Comparison of ENCODE assay signal across 8 mouse cellular contexts in genomic region chr8:85840657-85841488, GRCm38 (mm10). TPM values are rescaled to one million over a fixed set of nuclear protein-coding genes. Genes with fewer than 3 reads are reported as not detected.
DNase-seq lines count a peak whose midpoint lies in the region; ATAC-seq and TF ChIP-seq lines count a peak whose summit lies in the region.

TSS of gene Itfg1 (minus strand) at chr8:85840921.
TSS of gene Phkb (plus strand) at chr8:85840959.

- DNase-seq in G1E (ENCODE audit: low spot score), result peak; percentile 67
- peak; percentile 83 to 93 for DNase-seq in cerebellum, adult 18-20 months
- DNase-seq in forebrain, postnatal 0 days, result peak; percentile 93
- peak; percentile 93 for DNase-seq in heart, postnatal 4 days
- peak; percentile 75 to 85 for DNase-seq in layer of hippocampus, adult 8-10 months (ENCODE audit: low spot score in 2 of 2)
- DNase-seq in ovary, adult 18-20 months (ENCODE audit: low spot score), result peak; percentile 81
- peak; percentile 89 for DNase-seq in thymus, postnatal 0 days (ENCODE audit: low spot score)

- H3K36me3 ChIP-seq in G1E (replicated peaks), result peaks cover 11% of the 10 kb centered on the region
- H3K36me3 ChIP-seq in forebrain, postnatal 0 days (ENCODE audit: insufficient read depth), result 0 out of 2 replicates have a peak, but pooled peaks cover under 1% of the 10 kb centered on the region
- H3K36me3 ChIP-seq in lung, embryonic 15.5 days, result peaks cover 4% of the 10 kb centered on the region; the same call in 1 of the 2 replicates

- WGBS in forebrain, postnatal 0 days, result 3% methylated on average over 52 of the region's 54 CpGs
- under 1% methylated on average over 54 of the region's 54 CpGs for WGBS in lung, embryonic 15.5 days

- no peaks in the 10 kb centered on the region for H3K27me3 ChIP-seq in G1E (ENCODE audit: insufficient read depth, low read length)
- H3K27me3 ChIP-seq in forebrain, postnatal 0 days (ENCODE audit: insufficient read depth, low read length), result no peaks in the 10 kb centered on the region
- H3K27me3 ChIP-seq in lung, embryonic 15.5 days, result no peaks in the 10 kb centered on the region

- H3K9ac ChIP-seq in forebrain, postnatal 0 days, result peak within 1 kb of the TSS; percentile 95
- H3K9ac ChIP-seq in lung, embryonic 15.5 days, result peak within 1 kb of the TSS; percentile 81

- peak; percentile 52 for ATAC-seq in G1E (ENCODE audit: extremely low read depth, insufficient number of reproducible peaks, low FRiP score, poor library complexity, severe bottlenecking)
- ATAC-seq in forebrain, postnatal 0 days, result peak; percentile 98
- ATAC-seq in lung, embryonic 15.5 days (ENCODE audit: borderline replicate concordance, extremely low read depth, low FRiP score, low TSS enrichment), result peak; percentile 97

- TF ChIP-seq CTCF in G1E (IDR thresholded peaks at IDR 0.05; ENCODE audit: low read depth, low read length), result no peak
- TF ChIP-seq CTCF in forebrain, postnatal 0 days (IDR thresholded peaks at IDR 0.05; ENCODE audit: low read depth), result no peak

- peak within 1 kb of the TSS; percentile 97 for H3K27ac ChIP-seq in forebrain, postnatal 0 days (ENCODE audit: low read depth, low read length)
- H3K27ac ChIP-seq in lung, embryonic 15.5 days, result peak within 1 kb of the TSS; percentile 94

- peak within 1 kb of the TSS; percentile 67 for H3K4me2 ChIP-seq in forebrain, postnatal 0 days (ENCODE audit: low read depth)
- H3K4me2 ChIP-seq in lung, embryonic 15.5 days, result peak within 1 kb of the TSS; percentile 73

- peak within 1 kb of the TSS; percentile 96 for H3K4me3 ChIP-seq in G1E (ENCODE audit: low read depth, low read length)
- H3K4me3 ChIP-seq in forebrain, postnatal 0 days (ENCODE audit: low read depth, low read length), result peak within 1 kb of the TSS; percentile 95
- peak within 1 kb of the TSS; percentile 66 for H3K4me3 ChIP-seq in lung, embryonic 15.5 days

- no peaks in the 10 kb centered on the region for H3K9me3 ChIP-seq in G1E (replicated peaks)
- no peaks in the 10 kb centered on the region for H3K9me3 ChIP-seq in forebrain, postnatal 0 days (ENCODE audit: low read length)
- H3K9me3 ChIP-seq in lung, embryonic 15.5 days, result no peaks in the 10 kb centered on the region

- H3K4me1 ChIP-seq in G1E (ENCODE audit: insufficient read depth, low read depth, low read length), result peaks cover 18% of the 10 kb centered on the region
- peaks cover 12% of the 10 kb centered on the region; the same call in 1 of the 2 replicates for H3K4me1 ChIP-seq in forebrain, postnatal 0 days (ENCODE audit: insufficient read depth)
- peaks cover 13% of the 10 kb centered on the region for H3K4me1 ChIP-seq in lung, embryonic 15.5 days

RNA-seq across cellular contexts. Expression of gene Itfg1, which starts in this region (rescaled TPM):
- 38.8 and 48.0 TPM in 2 replicates for total RNA-seq in G1E (2014; fragmentation: Nextera tagmentation)
- total RNA-seq in G1E (2017), result 33.2 and 37.5 TPM in 2 replicates
- 5.3 TPM in 2 replicates for polyA plus RNA-seq in G1E (2012)
- total RNA-seq in forebrain, postnatal 0 days (2014; rRNA removed), result 273 and 282 TPM in 2 replicates
- polyA plus RNA-seq in forebrain, postnatal 0 days (2015; fragmentation: Nextera tagmentation; extraction: Ambion mirVana), result 219 TPM in 2 replicates
- total RNA-seq in heart, postnatal 4 days (2021), result 10 to 100 TPM; 48.4 to 50.8 TPM
- 100 to 1,000 TPM; 147 to 176 (median 161) TPM for total RNA-seq in layer of hippocampus, adult 8-10 months (2022)
- 74.0 and 77.4 TPM in 2 replicates for polyA plus RNA-seq in lung, embryonic 15.5 days (2015; fragmentation: Nextera tagmentation; extraction: Ambion mirVana)
- 50.7 and 55.1 TPM in 2 replicates for polyA plus RNA-seq in thymus, postnatal 0 days (2015; fragmentation: Nextera tagmentation; extraction: Ambion mirVana)

RNA-seq across cellular contexts. Expression of gene Phkb, which starts in this region (rescaled TPM):
- total RNA-seq in G1E (2014; fragmentation: Nextera tagmentation) (97.4 and 115 TPM in 2 replicates), G1E (2017) (45.0 and 52.1 TPM in 2 replicates)
- 4.2 and 4.6 TPM in 2 replicates for polyA plus RNA-seq in G1E (2012)
- 20.0 and 30.9 TPM in 2 replicates for total RNA-seq in forebrain, postnatal 0 days (2014; rRNA removed)
- 15.6 and 21.3 TPM in 2 replicates for polyA plus RNA-seq in forebrain, postnatal 0 days (2015; fragmentation: Nextera tagmentation; extraction: Ambion mirVana)
- 10 to 100 TPM; 39.9 to 47.0 TPM for total RNA-seq in heart, postnatal 4 days (2021)
- 10 to 100 TPM; 42.7 to 50.3 (median 46.2) TPM for total RNA-seq in layer of hippocampus, adult 8-10 months (2022)
- polyA plus RNA-seq in lung, embryonic 15.5 days (2015; fragmentation: Nextera tagmentation; extraction: Ambion mirVana), result 43.7 and 47.0 TPM in 2 replicates
- 34.9 and 35.3 TPM in 2 replicates for polyA plus RNA-seq in thymus, postnatal 0 days (2015; fragmentation: Nextera tagmentation; extraction: Ambion mirVana)

Comparison
In these comparisons a context has a peak if more than half of its experiments do, and no peak if none do; other contexts are left out.
1. Peak in every context shown above with its lines: DNase-seq, ATAC-seq, H3K4me3 ChIP-seq and H3K27ac ChIP-seq.